Mouse (Mus musculus) spleen, adult 2 months (tissue): ENCODE measurements around the gene Wwox.

Experiments
- CTCF ChIP-seq: fragments of 200-500 bp; IDR thresholded peaks from 2 replicates; pipeline ENCODE4 v1.5.1; 2011; ENCODE audit warnings: mild to moderate bottlenecking, inconsistent platforms; ENCODE audit not compliant: insufficient read depth, insufficient read length, insufficient replicate concordance; ENCODE audit errors: extremely low read depth
- POLR2A ChIP-seq: fragments of 200-500 bp; IDR thresholded peaks from 2 replicates; pipeline ENCODE4 v1.6.1; 2011; ENCODE audit warnings: low read depth, low read length, inconsistent platforms

- TF ChIP-seq POLR2A (no peak), CTCF (no peak)
Observed at GRCm38 (mm10) chr8:115156142-115156541, 716.7 kb downstream of the Wwox start.
